Mouse (Mus musculus): Measurements from ENCODE around the gene Rxrb.
A peak's percentile ranks its signal among the peaks of the same experiment; 100 is the strongest.
"Not testable (repeated sequence)": the region's sequence is repeated elsewhere in the genome, so short reads cannot be mapped to it uniquely, and the experiment has no call there.

The Rxrb gene

DNA sequence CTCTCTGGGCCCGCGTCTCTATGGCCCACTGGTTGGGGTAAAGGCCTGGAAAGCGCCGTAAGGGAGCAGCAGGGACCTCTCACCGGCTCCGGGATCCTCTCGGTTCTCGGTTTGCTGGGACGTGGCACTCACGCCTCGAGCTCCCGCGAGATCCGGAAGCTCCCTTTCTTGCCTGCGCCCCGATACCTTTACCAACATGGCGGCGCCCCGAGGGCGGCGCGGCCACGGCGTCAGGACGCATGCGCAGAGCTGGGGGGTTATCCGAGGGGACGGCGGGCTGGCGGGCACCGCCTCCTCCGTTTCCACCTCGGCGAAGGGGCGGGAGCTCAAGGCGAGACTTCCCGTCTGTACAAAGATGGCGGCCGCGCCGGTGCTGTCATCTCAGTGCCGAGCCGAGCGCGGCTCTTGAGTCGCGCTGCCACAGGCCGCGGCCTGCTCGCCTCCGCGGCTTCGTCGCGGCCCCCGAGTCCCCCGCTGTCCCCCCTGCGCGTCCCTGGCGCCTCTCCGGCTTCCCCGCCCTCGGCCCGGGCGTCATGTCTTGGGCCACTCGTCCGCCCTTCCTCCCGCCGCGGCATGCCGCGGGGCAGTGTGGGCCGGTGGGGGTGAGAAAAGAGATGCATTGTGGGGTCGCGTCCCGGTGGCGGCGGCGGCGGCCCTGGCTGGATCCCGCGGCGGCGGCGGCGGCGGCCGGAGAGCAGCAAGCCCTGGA lies at the start of gene Rxrb, which contains the start of gene Slc39a7:
Gene Rxrb (plus strand): TSS at position 348 of the 709 bp plus-strand sequence.
Gene Slc39a7 (minus strand): TSS at position 218 of the 709 bp plus-strand sequence.
- peak; percentile 99 to 100 for DNase-seq (ENCODE audit: low spot score in 2 of 2)

DNA sequence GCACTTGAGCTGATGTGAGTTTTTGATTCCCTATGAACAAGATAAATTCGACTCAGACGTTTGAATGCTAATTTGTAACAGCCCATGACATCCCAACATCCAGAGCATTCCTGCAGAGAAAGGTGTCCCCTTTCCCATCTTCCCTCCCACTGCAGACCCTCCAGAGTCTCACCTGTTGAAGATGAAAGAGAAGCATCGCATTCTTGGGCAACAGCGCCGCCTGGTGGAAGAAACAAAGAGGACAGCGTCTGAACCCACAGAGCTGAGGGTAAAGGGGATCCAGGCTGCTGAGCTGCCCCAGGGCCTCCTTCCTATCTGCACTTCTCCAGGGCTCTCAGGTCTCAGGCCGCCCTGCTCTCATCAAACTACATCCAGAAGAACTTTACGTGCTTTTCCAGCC lies 49.5 kb upstream of the Rxrb start:
- not testable (repeated sequence) for DNase-seq (ENCODE audit: low spot score in 2 of 2)

DNA sequence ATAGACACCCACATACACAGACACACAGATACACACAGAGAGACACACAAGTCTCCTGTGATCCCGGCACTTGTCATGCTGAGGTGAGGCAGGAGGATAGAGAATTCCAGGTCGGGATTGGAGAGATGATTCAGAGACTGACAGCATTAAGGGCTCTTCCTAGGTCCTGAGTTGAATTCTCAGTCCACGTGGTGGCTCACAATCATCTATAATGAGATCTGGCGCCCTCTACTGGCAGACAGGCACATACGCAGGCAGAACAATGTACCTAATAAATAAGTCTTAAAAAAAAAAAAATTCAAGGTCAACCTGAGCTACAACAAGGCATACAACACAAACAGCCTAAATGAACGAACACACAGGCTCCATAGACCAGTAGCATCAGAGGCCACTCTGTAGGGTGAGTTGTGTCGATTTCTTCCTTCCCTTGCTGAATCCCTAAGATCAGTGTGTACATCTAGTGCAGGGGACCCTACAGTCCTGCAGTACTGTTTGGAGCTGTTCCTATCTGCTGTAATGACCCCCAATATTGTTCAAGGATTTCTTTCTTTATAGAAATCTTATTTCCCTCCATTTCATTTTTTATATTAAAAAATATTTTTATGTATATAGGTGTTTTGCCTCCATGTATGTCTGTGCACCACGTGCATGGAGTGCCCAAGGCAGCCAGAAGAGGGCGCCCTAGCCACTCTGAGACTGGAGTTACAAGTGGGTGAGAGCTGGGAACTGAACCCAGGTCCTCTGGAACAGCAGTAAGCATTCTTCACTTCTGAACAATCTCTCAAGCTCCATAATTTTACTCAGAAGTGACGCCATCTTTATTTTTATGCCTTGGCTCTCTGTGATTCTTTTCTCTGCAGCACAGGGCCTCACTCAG lies 39.6 kb upstream of the Rxrb start:
- DNase-seq (ENCODE audit: low spot score in 2 of 2) = no peak

DNA sequence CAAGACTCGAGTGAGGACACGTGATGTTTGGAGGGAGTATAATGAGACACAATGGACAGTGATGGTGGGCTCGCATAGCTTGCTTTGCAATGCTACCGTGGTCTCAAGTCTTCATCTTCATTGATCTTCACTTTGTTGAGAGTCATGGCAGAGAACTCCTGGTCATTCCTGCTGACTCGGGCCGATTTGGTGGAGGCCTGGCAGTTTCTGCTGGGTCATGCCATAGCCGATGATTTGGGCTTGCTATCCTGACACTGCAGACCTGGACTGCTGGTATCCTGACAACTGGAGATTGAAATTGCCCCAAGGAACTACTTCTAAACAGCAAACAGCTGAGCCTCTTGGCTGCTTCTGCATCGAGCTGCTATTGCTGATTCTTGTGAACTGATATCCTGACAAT lies 36.7 kb upstream of the Rxrb start:
- DNase-seq (ENCODE audit: low spot score in 2 of 2) = no peak

DNA sequence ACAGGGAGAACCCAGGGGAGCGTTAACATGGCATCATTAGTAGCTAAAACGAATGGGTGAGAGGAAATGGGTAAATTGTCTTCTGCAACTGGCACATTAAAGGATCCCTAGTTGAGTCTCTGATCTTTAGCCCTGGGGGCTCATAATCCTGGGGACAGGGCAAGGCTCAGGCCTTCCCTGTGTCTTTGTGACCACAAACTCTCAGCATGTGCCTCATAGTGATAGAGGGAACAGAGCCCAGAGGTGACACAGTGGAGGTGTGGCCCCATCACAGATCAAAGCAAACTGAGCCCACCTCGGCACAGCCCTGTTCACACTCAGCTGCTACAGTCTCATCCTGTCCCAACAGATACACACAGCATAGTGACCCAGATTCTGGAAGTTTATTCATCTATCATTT lies 36.0 kb upstream of the Rxrb start:
- no peak for DNase-seq (ENCODE audit: low spot score in 2 of 2)

DNA sequence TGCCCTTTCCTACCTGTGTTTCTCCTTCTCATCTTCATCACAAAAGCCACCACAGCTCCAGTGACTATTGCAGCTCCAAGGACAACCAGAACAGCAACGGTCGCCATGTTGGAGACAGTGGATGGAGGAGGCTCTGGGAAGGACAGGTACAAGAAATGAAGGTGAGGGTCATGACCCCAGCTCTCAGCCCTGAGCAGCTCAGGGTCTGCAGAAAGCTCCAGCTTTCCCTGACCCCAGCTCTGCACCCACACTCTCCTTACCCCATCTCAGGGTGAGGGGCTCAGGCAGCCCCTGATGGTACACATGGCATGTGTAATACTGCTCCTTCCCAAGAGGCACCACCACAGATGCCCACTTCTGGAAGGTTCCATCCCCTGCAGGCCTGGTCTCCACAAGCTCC lies 34.6 kb upstream of the Rxrb start:
- not testable (repeated sequence) for DNase-seq (ENCODE audit: low spot score in 2 of 2)

DNA sequence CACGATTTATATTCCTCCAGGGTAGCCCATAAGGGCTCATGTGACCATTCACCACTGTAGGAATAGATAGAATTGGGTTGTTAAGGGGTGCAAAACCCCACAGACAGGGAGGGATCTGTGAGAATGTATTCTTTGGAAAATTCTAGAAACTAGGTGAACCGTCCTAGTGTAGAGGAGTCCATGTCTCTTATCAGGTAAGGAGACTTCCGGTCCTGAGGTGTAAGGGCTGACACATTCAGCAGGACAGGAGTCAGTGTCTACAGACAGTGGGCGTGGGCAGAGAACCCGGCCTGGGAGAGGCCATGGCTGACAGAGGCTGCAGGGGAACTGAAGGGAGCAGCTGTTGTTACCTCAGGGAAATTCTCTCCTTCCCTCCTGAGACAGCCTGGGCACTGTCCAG lies 32.9 kb upstream of the Rxrb start:
- DNase-seq (ENCODE audit: low spot score in 2 of 2) = not testable (repeated sequence)

DNA sequence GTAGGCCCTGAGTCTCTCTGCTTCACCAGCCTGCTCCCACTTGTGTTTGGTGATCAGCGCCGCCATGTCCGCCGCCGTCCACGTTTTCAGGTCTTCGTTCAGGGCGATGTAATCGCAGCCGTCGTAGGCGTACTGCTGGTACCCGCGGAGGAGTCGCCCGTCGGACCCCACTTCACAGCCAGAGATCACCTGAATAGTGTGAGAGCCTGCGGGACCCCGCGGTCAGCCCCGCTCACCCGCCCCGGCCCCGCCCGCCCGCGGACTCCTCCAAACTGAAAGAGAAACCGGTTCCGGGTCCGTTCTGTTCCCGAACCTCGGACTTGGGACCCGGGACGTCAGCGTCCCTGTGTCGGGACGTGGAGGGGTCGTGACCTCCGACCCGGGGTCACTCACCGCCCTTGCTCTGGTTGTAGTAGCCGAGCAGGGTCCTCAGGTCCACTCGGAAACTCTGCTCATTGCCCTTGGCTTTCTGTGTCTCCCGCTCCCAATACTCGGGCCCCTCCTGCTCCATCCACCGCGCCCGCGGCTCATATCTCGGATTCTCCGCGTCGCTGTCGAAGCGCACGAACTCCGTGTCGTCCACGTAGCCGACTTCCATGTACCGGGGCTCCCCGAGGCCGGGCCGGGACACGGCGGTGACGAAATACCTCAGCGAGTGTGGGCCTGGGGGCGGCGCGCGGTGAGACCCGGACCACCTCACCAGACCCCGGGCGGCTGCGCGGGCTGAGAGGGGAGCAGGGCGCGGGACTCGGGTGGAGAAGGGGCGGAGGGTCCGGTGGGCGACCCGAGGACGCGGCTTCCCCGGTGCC lies 32.1 kb upstream of the Rxrb start:
- DNase-seq (ENCODE audit: low spot score in 2 of 2) = no peak

DNA sequence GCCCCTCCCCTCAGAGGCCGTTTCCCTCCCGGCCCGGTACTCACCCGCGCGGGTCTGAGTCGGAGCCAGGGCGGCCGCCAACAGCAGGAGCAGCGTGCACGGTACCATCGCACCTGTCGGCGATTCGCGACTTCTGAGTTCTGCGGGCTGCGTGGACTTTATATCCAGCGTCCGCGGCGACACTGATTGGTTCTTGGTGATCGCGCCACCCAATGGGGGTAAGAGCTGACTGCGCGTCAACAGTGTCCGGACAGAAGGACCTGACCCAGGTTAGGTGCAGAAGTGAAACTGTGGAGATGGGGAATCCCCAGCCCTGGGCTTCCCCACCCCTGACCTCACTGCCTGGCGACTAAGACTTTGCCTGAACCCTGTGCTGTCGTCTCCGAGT lies 31.5 kb upstream of the Rxrb start, which contains the start of gene H2-K1:
Gene H2-K1 (minus strand): TSS at position 198 of the 388 bp plus-strand sequence.
- peak; percentile 76 to 87 for DNase-seq (ENCODE audit: low spot score in 2 of 2)

DNA sequence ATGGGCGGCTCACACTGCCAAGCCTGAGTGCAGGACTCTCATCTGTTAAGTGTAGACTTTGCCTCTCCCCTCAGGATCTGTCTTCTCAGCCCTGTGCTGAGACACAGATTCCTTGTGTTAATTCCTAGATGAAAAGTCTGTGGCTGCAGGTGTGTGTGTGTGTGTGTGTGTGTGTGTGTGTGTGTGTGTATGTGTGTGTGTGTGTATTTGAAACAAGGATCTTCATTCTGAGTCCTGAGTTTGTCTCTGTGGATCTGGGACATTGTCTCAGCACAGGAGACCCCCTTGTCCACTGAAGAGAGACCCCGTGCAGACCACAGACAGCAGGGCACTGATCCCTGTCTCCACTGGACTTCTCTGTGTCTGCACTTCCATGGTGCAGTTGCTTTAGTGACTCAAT lies 30.8 kb upstream of the Rxrb start:
- DNase-seq (ENCODE audit: low spot score in 2 of 2) = not testable (repeated sequence)

DNA sequence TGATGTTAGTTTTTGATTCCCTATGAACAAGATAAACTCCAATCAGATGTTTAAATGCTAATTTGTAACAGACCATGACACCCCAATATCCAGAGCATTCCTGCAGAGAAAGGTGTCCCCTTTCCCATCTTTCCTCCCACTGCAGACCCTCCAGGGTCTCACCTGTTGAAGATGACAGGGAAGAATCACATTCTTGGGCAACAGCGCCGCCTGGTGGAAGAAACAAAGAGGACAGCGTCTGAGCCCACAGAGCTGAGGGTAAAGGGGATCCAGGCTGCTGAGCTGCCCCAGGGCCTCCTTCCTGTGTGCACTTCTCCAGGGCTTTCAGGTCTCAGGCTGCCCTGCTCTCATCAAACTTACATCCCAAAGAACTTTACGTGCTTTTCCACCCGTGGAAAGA lies 28.2 kb upstream of the Rxrb start:
- DNase-seq (ENCODE audit: low spot score in 2 of 2) = no peak

DNA sequence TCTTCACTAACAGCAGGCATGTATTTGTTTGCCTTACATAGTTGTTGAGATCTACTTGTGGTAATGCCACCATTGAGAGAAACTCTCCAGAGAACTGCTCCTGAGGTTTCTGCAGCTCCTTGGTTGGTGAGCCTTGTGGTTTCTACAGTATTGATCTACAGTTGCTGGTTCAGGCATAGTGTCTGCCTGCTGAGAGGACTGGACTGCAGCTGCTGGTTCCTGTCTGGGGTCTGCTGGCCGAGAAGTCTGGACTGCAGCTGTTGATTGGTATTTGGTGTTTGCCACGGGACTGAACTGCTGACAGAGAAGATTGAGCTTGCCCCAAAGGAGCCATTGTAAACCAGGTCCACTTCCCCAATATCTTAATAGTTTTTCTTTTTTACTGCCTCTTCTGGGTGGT lies 25.0 kb upstream of the Rxrb start:
- no peak for DNase-seq (ENCODE audit: low spot score in 2 of 2)

DNA sequence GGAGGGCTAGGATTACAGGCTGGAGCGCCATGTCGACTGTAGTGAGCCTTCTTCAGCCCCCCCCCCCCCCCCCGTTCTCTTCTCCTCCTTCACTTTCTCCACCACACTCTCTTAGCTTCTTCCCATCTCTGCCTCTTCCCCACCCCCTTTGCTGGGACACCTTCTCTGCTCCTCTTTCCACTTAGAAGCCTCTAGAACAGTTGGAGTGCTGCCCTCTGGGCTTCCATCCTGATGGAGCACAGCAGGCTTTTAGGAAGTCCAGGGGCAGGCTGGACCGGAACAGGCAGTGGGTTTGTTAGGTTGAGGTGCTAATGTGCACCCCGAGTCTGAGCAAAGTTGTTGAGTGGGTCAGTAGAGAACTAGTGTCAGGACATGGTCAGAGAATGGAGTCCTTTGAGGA lies 21.5 kb upstream of the Rxrb start:
- no peak for DNase-seq (ENCODE audit: low spot score in 2 of 2)

DNA sequence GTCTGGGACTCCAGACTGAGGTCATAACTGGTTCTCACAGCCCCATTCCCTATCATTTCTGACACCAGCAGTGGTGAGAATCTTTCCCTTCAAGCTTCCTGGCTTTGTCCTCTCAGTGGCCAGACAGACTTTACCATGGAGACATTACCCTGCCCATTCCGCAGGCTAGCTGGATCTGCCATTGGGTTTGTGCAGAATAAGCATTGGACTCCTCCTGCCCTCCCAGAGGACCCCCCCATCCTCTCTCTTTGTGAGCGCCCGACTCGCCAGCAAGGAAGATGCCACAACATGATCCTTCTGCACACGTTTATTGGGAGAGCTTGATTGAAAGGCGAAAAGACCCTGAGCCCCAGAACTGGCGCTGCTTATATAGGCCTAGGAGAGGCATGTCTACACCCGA lies 18.2 kb upstream of the Rxrb start:
- DNase-seq (ENCODE audit: low spot score in 2 of 2) = no peak

DNA sequence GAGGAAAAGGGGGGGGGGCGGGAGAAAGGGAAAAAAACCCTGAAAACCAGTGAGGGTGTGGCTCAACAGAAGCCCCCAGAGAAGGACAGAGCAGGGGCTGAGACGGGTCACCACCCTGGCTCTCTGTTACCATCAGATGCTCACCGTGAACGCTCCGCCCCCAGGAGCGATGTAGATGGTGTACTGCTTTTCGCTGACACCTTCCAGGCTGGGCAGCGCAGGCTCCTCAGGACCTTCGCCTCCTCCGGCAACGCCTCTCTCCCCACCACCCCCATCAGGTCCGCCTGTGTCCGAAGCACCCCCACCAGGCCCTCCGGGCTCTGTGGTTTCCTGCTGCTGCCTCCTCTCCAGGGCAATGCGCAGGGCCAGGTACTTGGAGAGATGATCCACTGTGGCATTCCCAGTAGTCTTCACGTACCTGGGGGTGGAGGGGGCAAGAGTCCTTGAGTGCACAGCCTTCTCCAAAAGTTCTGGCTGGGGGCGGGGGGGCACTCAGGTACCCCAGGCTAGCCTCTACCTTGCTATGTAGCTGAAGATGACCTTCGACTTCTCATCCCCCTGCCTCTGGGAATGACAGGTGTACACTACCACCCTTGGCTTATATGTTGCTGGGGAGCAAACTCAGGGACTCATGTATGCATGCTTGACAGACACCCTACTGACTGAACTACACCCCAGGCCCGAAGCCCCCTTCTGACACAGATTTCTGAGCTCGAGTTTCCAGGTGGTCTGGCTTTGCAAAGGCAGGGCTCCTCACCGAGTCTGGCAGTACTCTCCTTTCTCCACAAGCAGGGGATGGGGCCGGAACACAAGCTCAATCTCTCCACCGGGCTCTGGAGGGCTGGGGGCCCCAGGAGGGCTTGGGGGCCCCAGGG lies 9.8 kb upstream of the Rxrb start:
- no peak for DNase-seq (ENCODE audit: low spot score in 2 of 2)

DNA sequence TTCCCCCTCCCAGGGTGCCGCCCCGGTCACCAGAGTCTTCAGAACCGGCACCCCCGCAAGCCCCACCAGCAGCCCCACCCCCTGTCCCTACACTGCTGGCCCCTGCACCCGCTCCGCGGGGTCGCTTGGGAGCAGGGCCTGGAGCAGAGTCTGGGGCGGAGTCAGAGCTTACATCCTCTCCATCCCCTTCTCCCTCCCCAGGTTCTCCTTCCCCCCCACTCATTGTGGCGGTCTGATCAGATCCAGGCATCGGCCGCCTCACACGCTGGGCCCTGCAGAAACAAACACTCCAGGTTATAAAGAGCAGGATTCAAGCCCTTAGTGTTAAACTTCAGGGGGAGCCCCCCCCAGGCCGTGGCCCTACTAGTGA lies 9.2 kb upstream of the Rxrb start:
- no peak for DNase-seq (ENCODE audit: low spot score in 2 of 2)

DNA sequence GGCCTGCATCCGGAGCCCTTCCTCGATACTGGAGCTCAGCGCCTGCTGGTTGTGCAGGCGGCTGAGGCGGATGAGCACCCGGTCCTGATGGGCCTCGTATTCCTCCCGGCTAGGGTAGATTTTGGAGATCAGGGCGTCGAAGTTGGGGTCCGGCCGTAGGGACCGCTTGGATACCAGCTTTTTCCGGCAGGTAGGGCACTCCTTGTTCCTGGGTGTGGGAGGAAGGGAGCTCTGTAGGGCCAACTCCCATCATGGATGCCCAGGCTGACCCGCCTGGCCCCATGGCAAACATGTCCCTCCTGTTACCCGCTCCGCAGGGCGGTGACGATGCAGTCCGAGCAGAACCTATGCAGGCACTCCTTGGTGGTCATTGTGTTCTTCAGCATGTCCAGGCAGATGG lies 8.6 kb upstream of the Rxrb start:
- DNase-seq (ENCODE audit: low spot score in 2 of 2) = no peak

DNA sequence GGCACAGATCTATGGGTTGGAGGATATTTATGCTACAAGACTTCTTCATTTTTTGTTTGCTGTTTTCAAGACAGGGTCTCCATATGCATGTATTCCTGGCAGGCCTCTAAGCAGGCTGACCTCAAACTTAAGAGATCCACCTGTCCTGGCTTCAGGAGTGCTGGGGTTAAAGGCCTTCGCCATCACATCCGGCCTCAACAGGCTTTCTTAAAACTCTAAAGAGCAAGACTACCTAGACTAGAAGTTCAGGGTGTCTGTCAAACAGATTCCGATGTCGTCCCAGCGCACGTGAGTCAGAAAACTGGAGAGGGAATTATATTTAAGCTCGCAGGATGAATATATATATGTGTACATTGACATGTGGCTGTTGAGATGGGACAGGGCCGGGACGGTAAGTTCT lies 7.9 kb upstream of the Rxrb start:
- DNase-seq (ENCODE audit: low spot score in 2 of 2) = no peak

DNA sequence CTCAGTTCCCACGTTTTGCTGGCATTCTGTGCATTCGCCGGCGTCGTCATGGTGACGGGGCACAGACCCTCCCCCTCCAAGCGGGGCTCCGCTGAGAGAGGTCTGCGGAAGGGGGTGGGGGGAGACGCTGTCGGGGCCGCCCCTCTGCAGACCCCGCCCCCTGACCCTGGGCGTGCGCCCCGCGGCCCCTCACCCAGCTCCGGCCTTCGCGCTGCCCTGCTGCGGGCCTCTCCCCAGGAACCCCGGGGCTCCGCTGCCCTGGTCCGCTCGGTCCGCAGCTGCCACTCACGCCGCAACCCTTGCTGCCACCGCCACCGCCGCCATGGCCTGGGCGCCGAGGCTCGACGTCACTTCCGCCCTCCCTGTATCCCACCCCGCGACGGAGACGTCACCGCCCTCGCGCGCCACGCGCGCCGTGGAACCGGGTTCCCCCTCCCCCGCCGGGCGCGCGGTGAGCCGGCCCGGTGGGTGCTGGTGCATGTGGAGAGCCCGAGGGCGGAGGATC lies 7.2 kb upstream of the Rxrb start, which contains the start of gene Ring1:
Gene Ring1 (minus strand): TSS at position 364 of the 505 bp plus-strand sequence.
- peak; percentile 84 to 89 for DNase-seq (ENCODE audit: low spot score in 2 of 2)

DNA sequence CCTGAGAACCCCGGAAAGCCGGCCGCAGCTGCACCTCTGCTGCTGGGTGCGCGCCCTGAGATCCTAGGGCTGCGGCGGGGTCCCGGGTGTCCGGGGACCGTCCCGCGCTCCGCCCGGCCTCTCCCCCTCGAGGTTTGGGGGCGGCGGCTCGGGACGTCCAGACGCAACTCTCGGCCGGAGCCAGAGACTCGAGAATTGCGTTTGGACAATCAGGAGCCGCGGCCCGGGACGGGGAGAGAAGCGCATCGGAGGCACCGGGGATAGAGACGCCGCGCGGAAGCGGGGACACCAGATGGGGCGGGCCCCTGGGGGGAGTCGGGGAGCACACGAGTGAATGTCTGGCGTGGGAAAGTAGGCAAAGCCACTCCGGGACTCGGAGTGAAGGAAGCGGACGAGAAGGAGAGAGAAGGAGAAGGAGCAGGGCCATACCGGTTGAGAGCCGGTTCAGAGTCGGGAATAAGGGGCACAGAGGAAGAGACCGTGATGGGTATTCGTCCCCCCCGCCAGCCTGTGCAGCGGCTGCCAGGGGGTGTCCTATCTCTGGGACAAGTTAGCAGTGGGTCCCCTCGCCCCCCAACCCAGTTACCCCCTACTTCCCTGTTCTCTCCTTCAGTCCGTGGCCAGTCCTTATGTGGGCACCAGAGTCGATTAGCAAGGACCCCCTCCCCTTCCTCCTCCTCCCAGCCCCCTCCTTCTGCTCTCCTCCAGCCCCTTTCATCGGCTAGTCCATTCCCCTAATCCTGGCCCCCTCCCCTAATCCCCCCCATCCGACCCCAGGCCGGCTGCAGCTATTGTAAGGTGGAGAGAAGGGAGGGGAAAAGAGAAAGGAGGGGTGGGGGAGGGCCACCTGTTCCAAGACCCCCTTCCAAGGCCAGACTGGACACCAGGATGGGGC lies 6.5 kb upstream of the Rxrb start:
- no peak for DNase-seq (ENCODE audit: low spot score in 2 of 2)

All from urinary bladder, postnatal 4 days (tissue).